Mouse (Mus musculus): ENCODE data around the gene Aggf1. TPM values are rescaled to one million over a fixed set of nuclear protein-coding genes. Genes with fewer than 3 reads are reported as not detected.

The Aggf1 gene
- polyA plus RNA-seq, 1 experiment = 22.5 TPM

- Histone ChIP-seq H3K4me1 (replicated peaks; ENCODE audit: control insufficient read depth, insufficient read depth, low read length) (no peaks in the 10 kb centered on the region), H3K36me3 (ENCODE audit: control insufficient read depth, insufficient read depth, low read length) (peaks cover 85% of the 10 kb centered on the region), H3K4me3 (ENCODE audit: control insufficient read depth, insufficient read depth, low read length) (no peak overlapping the region), H3K27me3 (ENCODE audit: control insufficient read depth, insufficient read depth, low read length) (no peaks in the 10 kb centered on the region), H3K27ac (ENCODE audit: control insufficient read depth, insufficient read depth, low read length) (no peak overlapping the region)
- DNase-seq = no peak
- TF ChIP-seq CTCF (IDR thresholded peaks at IDR 0.05; ENCODE audit: borderline replicate concordance, control insufficient read depth, extremely low read depth, insufficient read depth, low read length, poor library complexity) = no peak
- no peak for TF ChIP-seq POLR2A (IDR thresholded peaks at IDR 0.05; ENCODE audit: control insufficient read depth, extremely low read depth, insufficient read depth, low read length, poor library complexity)
- whole genome bisulfite sequencing = 97% methylated on average over 8 of the region's 8 CpGs
Measured at GRCm38 (mm10) chr13:95366356-95366755, 8.8 kb downstream of the Aggf1 start.

- no peak overlapping the region for H3K27ac ChIP-seq (ENCODE audit: control insufficient read depth, insufficient read depth, low read length)
- no peaks in the 10 kb centered on the region for H3K4me1 ChIP-seq (replicated peaks; ENCODE audit: control insufficient read depth, insufficient read depth, low read length)
- H3K36me3 ChIP-seq (ENCODE audit: control insufficient read depth, insufficient read depth, low read length) = peaks cover 79% of the 10 kb centered on the region
- DNase-seq = no peak
- H3K4me3 ChIP-seq (ENCODE audit: control insufficient read depth, insufficient read depth, low read length) = no peak overlapping the region
- WGBS = 94% methylated on average over 4 of the region's 4 CpGs
- no peak for TF ChIP-seq POLR2A (IDR thresholded peaks at IDR 0.05; ENCODE audit: control insufficient read depth, extremely low read depth, insufficient read depth, low read length, poor library complexity)
- TF ChIP-seq CTCF (IDR thresholded peaks at IDR 0.05; ENCODE audit: borderline replicate concordance, control insufficient read depth, extremely low read depth, insufficient read depth, low read length, poor library complexity) = no peak
- H3K27me3 ChIP-seq (ENCODE audit: control insufficient read depth, insufficient read depth, low read length) = no peaks in the 10 kb centered on the region
Measured at GRCm38 (mm10) chr13:95363440-95363839, 11.7 kb downstream of the Aggf1 start.

GRCm38 (mm10) chr13:95358223-95358622, 16.9 kb downstream of the Aggf1 start:
- H3K4me1 ChIP-seq (replicated peaks; ENCODE audit: control insufficient read depth, insufficient read depth, low read length) = no peaks in the 10 kb centered on the region
- no peak overlapping the region for H3K27ac ChIP-seq (ENCODE audit: control insufficient read depth, insufficient read depth, low read length)
- peaks cover 90% of the 10 kb centered on the region for H3K36me3 ChIP-seq (ENCODE audit: control insufficient read depth, insufficient read depth, low read length)
- no peaks in the 10 kb centered on the region for H3K27me3 ChIP-seq (ENCODE audit: control insufficient read depth, insufficient read depth, low read length)
- no peak for TF ChIP-seq CTCF (IDR thresholded peaks at IDR 0.05; ENCODE audit: borderline replicate concordance, control insufficient read depth, extremely low read depth, insufficient read depth, low read length, poor library complexity)
- no peak for TF ChIP-seq POLR2A (IDR thresholded peaks at IDR 0.05; ENCODE audit: control insufficient read depth, extremely low read depth, insufficient read depth, low read length, poor library complexity)
- no peak for DNase-seq
- no peak overlapping the region for H3K4me3 ChIP-seq (ENCODE audit: control insufficient read depth, insufficient read depth, low read length)
- WGBS = 28% methylated on average over 2 of the region's 2 CpGs

- peaks cover 26% of the 10 kb centered on the region for H3K36me3 ChIP-seq (ENCODE audit: control insufficient read depth, insufficient read depth, low read length)
- no peaks in the 10 kb centered on the region for H3K4me1 ChIP-seq (replicated peaks; ENCODE audit: control insufficient read depth, insufficient read depth, low read length)
- WGBS = over 99% methylated on average over 3 of the region's 3 CpGs
- H3K27ac ChIP-seq (ENCODE audit: control insufficient read depth, insufficient read depth, low read length) = no peak overlapping the region
- no peak for DNase-seq
- no peak overlapping the region for H3K4me3 ChIP-seq (ENCODE audit: control insufficient read depth, insufficient read depth, low read length)
- no peaks in the 10 kb centered on the region for H3K27me3 ChIP-seq (ENCODE audit: control insufficient read depth, insufficient read depth, low read length)
- TF ChIP-seq POLR2A (IDR thresholded peaks at IDR 0.05; ENCODE audit: control insufficient read depth, extremely low read depth, insufficient read depth, low read length, poor library complexity) (no peak), CTCF (IDR thresholded peaks at IDR 0.05; ENCODE audit: borderline replicate concordance, control insufficient read depth, extremely low read depth, insufficient read depth, low read length, poor library complexity) (no peak)
Measured at GRCm38 (mm10) chr13:95348476-95348875, 26.7 kb downstream of the Aggf1 start.

GRCm38 (mm10) chr13:95347018-95347696, 28.0 kb downstream of the Aggf1 start:
- no peaks in the 10 kb centered on the region for H3K4me1 ChIP-seq (replicated peaks; ENCODE audit: control insufficient read depth, insufficient read depth, low read length)
- H3K27ac ChIP-seq (ENCODE audit: control insufficient read depth, insufficient read depth, low read length) = no peak overlapping the region
- DNase-seq = peak; percentile 61
- WGBS = 27% methylated on average over 8 of the region's 8 CpGs
- no peak overlapping the region for H3K4me3 ChIP-seq (ENCODE audit: control insufficient read depth, insufficient read depth, low read length)
- H3K27me3 ChIP-seq (ENCODE audit: control insufficient read depth, insufficient read depth, low read length) = no peaks in the 10 kb centered on the region
- H3K36me3 ChIP-seq (ENCODE audit: control insufficient read depth, insufficient read depth, low read length) = peaks cover 16% of the 10 kb centered on the region
- TF ChIP-seq POLR2A (IDR thresholded peaks at IDR 0.05; ENCODE audit: control insufficient read depth, extremely low read depth, insufficient read depth, low read length, poor library complexity) = no peak
- peak; percentile 36; the same call in 1 of the 2 replicates for TF ChIP-seq CTCF (IDR thresholded peaks at IDR 0.05; ENCODE audit: borderline replicate concordance, control insufficient read depth, extremely low read depth, insufficient read depth, low read length, poor library complexity)

GRCm38 (mm10) chr13:95345869-95346268, 29.3 kb downstream of the Aggf1 start:
- no peak for DNase-seq
- TF ChIP-seq POLR2A (IDR thresholded peaks at IDR 0.05; ENCODE audit: control insufficient read depth, extremely low read depth, insufficient read depth, low read length, poor library complexity) = no peak
- TF ChIP-seq CTCF (IDR thresholded peaks at IDR 0.05; ENCODE audit: borderline replicate concordance, control insufficient read depth, extremely low read depth, insufficient read depth, low read length, poor library complexity) = no peak
- WGBS = 96% methylated on average over 6 of the region's 6 CpGs
- Histone ChIP-seq H3K27ac (ENCODE audit: control insufficient read depth, insufficient read depth, low read length) (no peak overlapping the region), H3K4me1 (replicated peaks; ENCODE audit: control insufficient read depth, insufficient read depth, low read length) (no peaks in the 10 kb centered on the region), H3K36me3 (ENCODE audit: control insufficient read depth, insufficient read depth, low read length) (peaks cover 6% of the 10 kb centered on the region; the same call in 1 of the 2 replicates), H3K4me3 (ENCODE audit: control insufficient read depth, insufficient read depth, low read length) (no peak overlapping the region), H3K27me3 (ENCODE audit: control insufficient read depth, insufficient read depth, low read length) (no peaks in the 10 kb centered on the region)
